Mouse (Mus musculus) heart, embryonic 16.5 days (tissue): ENCODE data around the gene Twist2. TPM values are rescaled to one million over a fixed set of nuclear protein-coding genes. Genes with fewer than 3 reads are reported as not detected.

Source experiments
- ATAC-seq: fragments of 200-750 bp; cut with Nextera tagmentation; replicated peaks from 2 replicates; pipeline ENCODE4 v1.8.0; 2017; ENCODE audit warnings: moderate number of reproducible peaks; ENCODE audit not compliant: insufficient read depth, low FRiP score; ENCODE audit errors: extremely low read depth
- H3K27ac ChIP-seq: fragments of 300-500 bp; sonication (generic); 2 replicates; pipeline ENCODE4 v1.5.1; 2014; ENCODE audit warnings: mild to moderate bottlenecking, low read length, control low read depth, moderate library complexity
- H3K27me3 ChIP-seq: fragments of 300-500 bp; sonication (generic); 2 replicates; pipeline ENCODE4 v1.6.1; 2014; ENCODE audit warnings: low read length, mixed read lengths; ENCODE audit not compliant: control insufficient read depth, insufficient read depth
- H3K36me3 ChIP-seq: fragments of 300-500 bp; sonication (generic); 2 replicates; pipeline ENCODE4 v1.6.1; 2014; ENCODE audit not compliant: control insufficient read depth, insufficient read depth
- H3K4me1 ChIP-seq: fragments of 300-500 bp; sonication (generic); 2 replicates; pipeline ENCODE4 v1.6.1; 2014; ENCODE audit warnings: low read length, mixed read lengths; ENCODE audit not compliant: control insufficient read depth, insufficient read depth
- H3K4me2 ChIP-seq: fragments of 300-500 bp; sonication (generic); 2 replicates; pipeline ENCODE4 v1.6.1; 2014; ENCODE audit warnings: low read depth, mild to moderate bottlenecking, control low read depth, low read length
- H3K4me3 ChIP-seq: fragments of 300-500 bp; sonication (generic); 2 replicates; pipeline ENCODE4 v1.5.1; 2014; ENCODE audit warnings: mild to moderate bottlenecking, control low read depth, low read length
- H3K9ac ChIP-seq: fragments of 300-500 bp; sonication (generic); 2 replicates; pipeline ENCODE4 v1.6.1; 2014; ENCODE audit warnings: low read length, control low read depth
- H3K9me3 ChIP-seq: fragments of 300-500 bp; sonication (generic); replicated peaks from 2 replicates; pipeline ENCODE4 v1.6.1; 2016; ENCODE audit warnings: low read length; ENCODE audit not compliant: control insufficient read depth
- WGBS: fragments of 180-500 bp; shearing (Covaris S2); extraction: QIAGEN DNeasy Blood & Tissue Kit; methylation state at CpG from one replicate; pipeline ENCODE4 v1.1.7; 2014; 5-methylcytosine and 5-hydroxymethylcytosine counted together
- polyA plus RNA-seq: library from polyadenylated mRNA; unstranded; fragments of >200 nt; fragmentation: Nextera tagmentation; extraction: Ambion mirVana; gene quantifications from 2 replicates; pipeline ENCODE4 v1.2.1, GENCODE M21; 2015

The Twist2 gene
- polyA plus RNA-seq, 1 experiment from 2014 or later = 2.6 TPM

DNA sequence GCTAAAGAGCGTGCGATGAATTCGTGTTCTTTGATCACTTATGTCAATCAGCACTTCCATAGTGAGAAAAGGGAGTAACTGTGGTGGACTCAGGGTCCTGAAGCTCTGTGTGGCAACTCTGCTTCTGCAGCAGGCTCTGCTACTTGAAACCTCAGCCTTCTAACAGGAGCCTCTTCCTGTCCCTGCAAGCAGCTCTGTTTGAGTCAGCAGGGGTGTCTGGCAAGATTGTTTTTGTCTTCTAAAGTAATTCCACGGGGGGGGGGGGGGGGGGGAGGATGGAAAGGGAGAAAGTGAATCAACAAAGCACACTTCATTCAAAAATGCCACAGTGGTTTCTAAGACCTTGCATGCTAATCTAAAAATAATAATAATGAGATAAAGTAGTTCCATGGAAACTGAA lies 24.0 kb downstream of the Twist2 start:
- WGBS = 24% methylated on average over 4 of the region's 4 CpGs
- H3K36me3 ChIP-seq = no peaks in the 10 kb centered on the region
- H3K27ac ChIP-seq = no peak overlapping the region
- ATAC-seq = no peak
- peaks cover 4% of the 10 kb centered on the region; the same call in 1 of the 2 replicates for H3K27me3 ChIP-seq
- no peak overlapping the region for H3K4me2 ChIP-seq
- H3K9ac ChIP-seq = no peak overlapping the region
- peaks cover 2% of the 10 kb centered on the region; the same call in 1 of the 2 replicates for H3K4me1 ChIP-seq
- H3K9me3 ChIP-seq = no peaks in the 10 kb centered on the region
- H3K4me3 ChIP-seq = no peak overlapping the region

DNA sequence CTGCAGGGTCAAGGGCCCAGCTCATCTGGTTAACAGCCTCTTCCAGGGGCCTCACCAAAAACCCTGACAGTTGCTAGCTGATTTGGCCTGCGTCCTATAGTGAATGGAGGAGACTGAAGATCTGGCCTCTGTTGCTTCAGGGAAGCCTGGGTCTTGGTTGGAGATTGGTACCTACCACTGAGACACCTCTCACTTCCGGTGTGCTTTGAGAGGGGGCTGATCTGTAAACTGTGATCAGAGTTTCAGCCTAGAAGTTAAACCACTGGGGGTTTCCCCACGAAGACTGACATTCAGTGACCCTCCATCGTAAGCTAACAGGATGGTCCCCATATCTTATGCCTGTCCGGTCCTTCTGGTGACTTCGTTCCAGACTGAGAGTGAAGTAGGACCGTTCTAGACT lies 30.7 kb downstream of the Twist2 start:
- peaks cover 4% of the 10 kb centered on the region; the same call in 1 of the 2 replicates for H3K27me3 ChIP-seq
- H3K9ac ChIP-seq = no peak overlapping the region
- ATAC-seq = no peak
- 81% methylated on average over 7 of the region's 7 CpGs for WGBS
- H3K36me3 ChIP-seq = no peaks in the 10 kb centered on the region
- H3K9me3 ChIP-seq = no peaks in the 10 kb centered on the region
- no peaks in the 10 kb centered on the region for H3K4me1 ChIP-seq
- H3K4me2 ChIP-seq = no peak overlapping the region
- H3K27ac ChIP-seq = no peak overlapping the region
- H3K4me3 ChIP-seq = no peak overlapping the region

DNA sequence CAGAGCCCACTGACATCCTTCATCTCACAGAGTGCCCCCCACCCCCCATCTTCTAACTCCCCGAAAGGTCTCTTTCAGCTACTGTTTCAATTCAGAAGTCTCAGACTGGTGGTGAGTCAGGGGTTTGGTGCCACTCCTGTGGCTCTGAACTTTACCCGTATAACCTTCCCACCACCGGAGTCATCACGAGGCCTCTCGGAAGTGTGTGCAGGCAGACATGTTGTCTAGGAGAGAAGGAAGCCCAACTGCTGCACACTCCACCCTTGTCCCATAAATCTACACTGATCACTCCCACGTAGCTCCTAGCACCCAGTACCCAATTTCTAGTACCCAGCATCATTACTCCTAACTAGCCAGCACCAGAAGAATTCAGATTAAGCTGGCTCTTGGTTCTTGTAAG lies 38.3 kb downstream of the Twist2 start:
- WGBS = 83% methylated on average over 6 of the region's 6 CpGs
- H3K27ac ChIP-seq = no peak overlapping the region
- H3K27me3 ChIP-seq = no peaks in the 10 kb centered on the region
- no peaks in the 10 kb centered on the region for H3K36me3 ChIP-seq
- H3K9me3 ChIP-seq = peaks cover 4% of the 10 kb centered on the region; the same call in 1 of the 2 replicates
- no peak overlapping the region for H3K9ac ChIP-seq
- H3K4me2 ChIP-seq = no peak overlapping the region
- no peak for ATAC-seq
- peaks cover 2% of the 10 kb centered on the region for H3K4me1 ChIP-seq
- no peak overlapping the region for H3K4me3 ChIP-seq

DNA sequence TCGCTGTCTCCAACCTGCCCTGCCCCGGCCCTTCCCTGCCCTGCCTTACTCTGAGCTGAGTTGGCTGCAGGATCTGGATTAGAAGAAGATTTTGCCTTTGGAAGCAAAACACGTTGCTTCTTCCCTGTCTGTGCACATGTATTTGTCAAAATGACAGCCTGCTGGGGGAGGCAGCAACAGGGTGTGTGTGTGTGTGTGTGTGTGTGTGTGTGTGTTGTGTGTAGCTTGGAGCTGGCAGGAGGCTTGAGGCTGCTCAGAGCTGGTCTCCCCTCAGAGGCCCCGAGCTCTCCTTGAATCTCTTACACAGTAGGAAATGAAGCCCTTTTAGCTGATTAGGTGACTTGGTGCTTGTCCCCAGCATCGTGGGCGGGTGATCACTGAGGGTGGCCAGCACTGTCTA lies 38.7 kb downstream of the Twist2 start:
- Histone ChIP-seq H3K9ac (no peak overlapping the region), H3K27me3 (no peaks in the 10 kb centered on the region), H3K36me3 (no peaks in the 10 kb centered on the region), H3K9me3 (peaks cover 4% of the 10 kb centered on the region; the same call in 1 of the 2 replicates), H3K4me2 (no peak overlapping the region), H3K27ac (no peak overlapping the region), H3K4me3 (no peak overlapping the region), H3K4me1 (peaks cover 6% of the 10 kb centered on the region)
- ATAC-seq = no peak
- 60% methylated on average over 6 of the region's 6 CpGs for WGBS

DNA sequence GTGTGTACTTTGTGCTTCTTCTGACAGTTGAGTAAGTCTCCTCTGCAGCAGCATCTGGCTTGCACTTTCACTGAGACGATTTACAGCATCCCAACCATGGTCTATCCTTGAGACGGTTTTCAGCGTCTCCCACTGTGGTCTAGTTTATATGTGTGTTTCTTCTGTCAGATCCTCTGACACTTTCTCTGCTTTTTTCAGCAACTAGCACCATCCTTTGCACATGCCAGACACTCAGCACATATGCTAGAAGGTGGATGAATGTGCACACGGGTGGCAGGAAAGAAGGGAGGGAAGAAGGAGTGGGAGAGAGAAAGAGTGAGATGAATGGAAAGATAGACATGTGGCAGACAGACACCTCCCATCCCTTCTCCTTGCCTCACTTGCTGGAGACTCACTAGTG lies 43.0 kb downstream of the Twist2 start:
- Histone ChIP-seq H3K9me3 (peaks cover 4% of the 10 kb centered on the region; the same call in 1 of the 2 replicates), H3K4me3 (no peak overlapping the region), H3K36me3 (no peaks in the 10 kb centered on the region), H3K9ac (no peak overlapping the region), H3K4me2 (no peak overlapping the region), H3K27ac (no peak overlapping the region), H3K4me1 (peaks cover 18% of the 10 kb centered on the region), H3K27me3 (no peaks in the 10 kb centered on the region)
- no peak for ATAC-seq
- 72% methylated on average over 4 of the region's 4 CpGs for WGBS

DNA sequence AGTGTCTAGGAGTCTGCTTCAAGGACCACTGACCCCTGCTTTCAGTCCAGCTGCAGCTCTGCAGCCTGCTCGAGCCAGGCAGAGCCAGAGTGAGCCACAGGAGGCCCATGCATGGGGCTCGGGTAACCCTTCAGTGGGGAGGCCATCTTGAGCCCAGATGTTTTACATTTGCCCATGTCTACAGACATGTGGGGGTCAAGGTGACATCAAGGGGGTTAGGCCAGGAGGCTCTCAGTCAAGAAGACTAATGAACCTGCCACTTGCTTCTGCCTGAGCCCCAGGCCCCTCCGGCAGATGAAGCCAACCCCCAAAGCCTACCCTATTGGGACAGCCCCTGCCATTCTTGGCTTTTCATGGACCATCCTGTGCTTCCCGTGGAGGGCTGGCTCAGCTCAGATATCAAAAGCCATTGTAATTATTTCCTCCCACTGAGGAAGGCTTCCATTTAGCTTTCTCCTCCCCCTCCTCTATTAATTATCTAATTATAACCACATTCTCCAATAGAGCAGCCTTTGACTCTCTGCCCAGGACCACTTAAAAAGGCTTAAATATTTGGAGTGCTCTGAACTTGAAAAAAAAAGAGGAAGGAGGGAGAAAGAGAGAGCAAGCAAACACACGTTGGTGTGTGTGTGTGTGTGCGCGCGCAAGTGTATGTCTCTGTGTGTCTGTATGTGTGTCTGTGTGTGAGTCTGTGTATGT lies 43.6 kb downstream of the Twist2 start:
- no peaks in the 10 kb centered on the region for H3K36me3 ChIP-seq
- H3K4me2 ChIP-seq = peak overlapping the region; percentile 24
- H3K27ac ChIP-seq = no peak overlapping the region; the same call in 1 of the 2 replicates
- H3K4me3 ChIP-seq = no peak overlapping the region
- no peak overlapping the region for H3K9ac ChIP-seq
- H3K27me3 ChIP-seq = no peaks in the 10 kb centered on the region
- peaks cover 18% of the 10 kb centered on the region for H3K4me1 ChIP-seq
- no peak; the same call in 1 of the 2 replicates for ATAC-seq
- WGBS = 52% methylated on average over 8 of the region's 8 CpGs
- peaks cover 4% of the 10 kb centered on the region; the same call in 1 of the 2 replicates for H3K9me3 ChIP-seq

DNA sequence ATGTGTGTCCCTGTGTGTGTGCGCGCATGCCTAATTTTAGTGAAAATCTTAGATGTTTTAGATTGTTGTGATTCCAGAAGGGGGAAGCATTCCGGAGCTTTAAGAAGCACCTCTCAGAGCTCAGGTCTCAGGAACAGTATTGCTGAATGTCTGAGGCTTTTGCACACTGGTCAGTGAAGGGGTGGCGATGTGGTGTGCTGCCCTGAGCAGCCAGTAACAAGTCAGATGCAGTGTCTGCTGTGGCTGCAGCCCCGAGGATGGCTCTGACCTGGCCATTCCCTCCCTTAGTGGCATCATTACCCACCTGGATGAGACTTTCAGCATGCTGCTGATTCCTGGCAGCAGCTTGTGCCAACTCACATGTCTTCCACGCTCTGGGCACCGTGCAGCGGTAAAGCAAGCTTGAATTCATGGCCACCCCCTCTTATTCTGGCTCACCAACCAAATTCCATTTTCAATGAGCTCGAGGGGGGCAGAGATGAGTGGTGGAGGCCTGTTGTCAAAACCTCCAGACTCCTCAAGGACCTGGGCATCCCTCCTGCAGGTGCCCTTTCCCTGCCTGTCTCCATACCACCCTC lies 44.2 kb downstream of the Twist2 start:
- no peak overlapping the region for H3K4me3 ChIP-seq
- no peaks in the 10 kb centered on the region for H3K36me3 ChIP-seq
- H3K27me3 ChIP-seq = no peaks in the 10 kb centered on the region
- 58% methylated on average over 9 of the region's 9 CpGs for WGBS
- no peak overlapping the region for H3K9ac ChIP-seq
- H3K27ac ChIP-seq = peak overlapping the region; percentile 32; the same call in 1 of the 2 replicates
- H3K4me2 ChIP-seq = peak overlapping the region; percentile 24
- no peak for ATAC-seq
- H3K4me1 ChIP-seq = peaks cover 18% of the 10 kb centered on the region
- H3K9me3 ChIP-seq = peaks cover 4% of the 10 kb centered on the region; the same call in 1 of the 2 replicates

DNA sequence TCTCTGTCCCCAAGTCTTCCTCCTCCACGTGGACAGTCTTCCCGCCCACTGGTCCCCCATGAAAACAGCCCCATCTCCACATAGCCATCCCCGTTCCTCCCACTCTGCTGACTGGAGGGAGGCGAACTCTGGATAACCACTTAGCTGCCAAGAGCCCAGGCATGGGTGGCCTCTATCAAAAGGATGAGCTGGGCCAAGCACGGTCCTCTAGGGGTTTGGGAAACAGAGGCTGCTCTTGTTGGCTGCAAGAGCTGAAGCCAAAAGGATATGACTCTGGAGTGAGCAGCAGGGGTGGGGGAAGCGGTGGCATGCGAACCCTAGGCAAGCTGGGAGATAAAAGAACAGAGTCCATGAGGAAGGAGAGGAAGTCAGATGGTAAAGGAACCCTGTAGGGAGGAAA lies 50.0 kb downstream of the Twist2 start:
- no peak for ATAC-seq
- H3K27me3 ChIP-seq = no peaks in the 10 kb centered on the region
- 69% methylated on average over 7 of the region's 7 CpGs for WGBS

More for the DNA sequence above, 50.0 kb downstream of the Twist2 start:
- no peaks in the 10 kb centered on the region for H3K36me3 ChIP-seq
- no peak overlapping the region for H3K9ac ChIP-seq
- no peak overlapping the region for H3K4me3 ChIP-seq
- no peak overlapping the region for H3K27ac ChIP-seq
- H3K4me1 ChIP-seq = no peaks in the 10 kb centered on the region
- no peak overlapping the region for H3K4me2 ChIP-seq
- no peaks in the 10 kb centered on the region for H3K9me3 ChIP-seq
